Comparison of ENCODE assay signal across 16 mouse cellular contexts in the genomic region with DNA sequence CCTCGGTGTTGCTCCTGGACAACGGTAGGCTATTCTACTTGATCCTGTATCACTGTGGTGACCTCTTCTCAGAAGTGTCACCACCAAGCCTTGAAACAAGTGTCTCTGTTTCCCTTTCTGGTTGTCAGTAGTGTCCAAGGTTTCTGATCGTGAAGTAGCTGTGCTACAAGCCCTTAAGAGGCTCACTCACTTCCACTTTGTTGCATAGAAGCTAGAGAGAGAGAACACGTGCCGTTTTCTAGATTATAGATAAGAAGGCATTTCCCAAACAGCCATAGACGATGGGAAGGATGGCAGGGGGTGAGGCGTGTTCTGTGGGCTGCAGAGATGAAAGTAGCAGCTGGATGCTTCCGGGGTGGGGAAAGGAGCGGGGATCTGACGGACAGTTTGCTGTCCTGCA.
"Had no signal": no experiment of that assay in that cellular context is flagged by ENCODE, and none has a peak within 500 bp of the region (broad histone marks: within the 10 kb centered on the region; RNA-seq: fewer than 3 reads in every experiment).

No protein-coding gene starts in this region.

- H3K27me3 ChIP-seq: intestine, embryonic 15.5 days; kidney, embryonic 15.5 days; limb, embryonic 12.5 days; limb, embryonic 15.5 days had no signal

- H3K4me3 ChIP-seq: intestine, embryonic 15.5 days; kidney, embryonic 15.5 days; limb, embryonic 12.5 days; limb, embryonic 15.5 days had no signal

- H3K4me1 ChIP-seq: intestine, embryonic 15.5 days; limb, embryonic 15.5 days had no signal

- H3K9me3 ChIP-seq: intestine, embryonic 15.5 days; kidney, embryonic 15.5 days; limb, embryonic 12.5 days; limb, embryonic 15.5 days had no signal

- H3K36me3 ChIP-seq: intestine, embryonic 15.5 days had no signal

- DNase-seq: kidney, adult 11 months; kidney, adult 8-10 months; kidney, postnatal 10 days; kidney, postnatal 4 days; left cerebral cortex, postnatal 4 days; liver, postnatal 0 days; lung, embryonic 14.5 days; lung, postnatal 10 days; lung, postnatal 4 days; midbrain, embryonic 14.5 days; right cerebral cortex, postnatal 14 days; right cerebral cortex, postnatal 4 days had no signal

- ATAC-seq: intestine, embryonic 15.5 days; liver, postnatal 0 days had no signal
